26 mouse cellular contexts compared by ENCODE assay signal in genomic region chr9:47322293-47322692, GRCm38 (mm10).
DNase-seq lines count a peak whose midpoint lies in the region; ATAC-seq and TF ChIP-seq lines count a peak whose summit lies in the region.
"Had no signal": no experiment of that assay in that cellular context is flagged by ENCODE, and none has a peak within 500 bp of the region (broad histone marks: within the 10 kb centered on the region; RNA-seq: fewer than 3 reads in every experiment).

No protein-coding gene starts in this region.

- H3K27me3 ChIP-seq in lung, postnatal 0 days (replicated peaks; ENCODE audit: insufficient read depth, low read length), result no peaks in the 10 kb centered on the region
- H3K27me3 ChIP-seq: CH12.LX; embryonic facial prominence, embryonic 12.5 days; hindbrain, embryonic 15.5 days; kidney, embryonic 15.5 days; limb, embryonic 15.5 days; megakaryocyte, embryonic 14.5 days had no signal

- no peak overlapping the region for H3K27ac ChIP-seq in lung, postnatal 0 days (ENCODE audit: low read length)
- H3K27ac ChIP-seq: embryonic facial prominence, embryonic 12.5 days; gastrocnemius, adult 2 months; heart, adult 2 months; hindbrain, embryonic 15.5 days; kidney, embryonic 15.5 days; layer of hippocampus, adult 2 months; limb, embryonic 10.5 days; limb, embryonic 15.5 days; midbrain, embryonic 12.5 days had no signal

- peak; percentile 66 for ATAC-seq in lung, postnatal 0 days
- ATAC-seq: forebrain, embryonic 16.5 days had no signal

- H3K36me3 ChIP-seq in lung, postnatal 0 days (ENCODE audit: insufficient read depth, low read length), result no peaks in the 10 kb centered on the region
- H3K36me3 ChIP-seq: embryonic facial prominence, embryonic 12.5 days; heart, embryonic 12.5 days; hindbrain, embryonic 15.5 days; kidney, embryonic 15.5 days; limb, embryonic 10.5 days; limb, embryonic 15.5 days; midbrain, embryonic 12.5 days had no signal

- no peak overlapping the region for H3K9ac ChIP-seq in lung, postnatal 0 days (replicated peaks; ENCODE audit: low read depth)
- H3K9ac ChIP-seq: embryonic facial prominence, embryonic 12.5 days; heart, embryonic 12.5 days; hindbrain, embryonic 15.5 days; kidney, embryonic 15.5 days; limb, embryonic 15.5 days; midbrain, embryonic 12.5 days had no signal

- no peak for TF ChIP-seq EP300 in lung, postnatal 0 days (IDR thresholded peaks at IDR 0.05)

- 55% methylated on average over 5 of the region's 5 CpGs for WGBS in lung, postnatal 0 days

- H3K4me3 ChIP-seq in lung, postnatal 0 days (ENCODE audit: low read depth, low read length), result no peak overlapping the region
- H3K4me3 ChIP-seq: embryonic facial prominence, embryonic 12.5 days; erythroblast, embryonic 14.5 days; gastrocnemius, adult 2 months; heart, adult 2 months; heart, embryonic 12.5 days; hindbrain, embryonic 15.5 days; kidney, embryonic 15.5 days; layer of hippocampus, adult 2 months; limb, embryonic 10.5 days; limb, embryonic 15.5 days; megakaryocyte, embryonic 14.5 days; midbrain, embryonic 12.5 days had no signal

- H3K4me1 ChIP-seq in lung, postnatal 0 days (ENCODE audit: insufficient read depth, low read depth, low read length), result no peaks in the 10 kb centered on the region; the same call in 1 of the 2 replicates
- H3K4me1 ChIP-seq: heart, embryonic 12.5 days; hindbrain, embryonic 15.5 days; megakaryocyte, embryonic 14.5 days; midbrain, embryonic 12.5 days had no signal

- intact Hi-C loops in left cerebral cortex, postnatal 4 days (cut with DNase I), result no loop called here

- H3K9me3 ChIP-seq in lung, postnatal 0 days (ENCODE audit: low read length), result no peaks in the 10 kb centered on the region
- H3K9me3 ChIP-seq: embryonic facial prominence, embryonic 12.5 days; heart, embryonic 12.5 days; hindbrain, embryonic 15.5 days; kidney, embryonic 15.5 days; limb, embryonic 10.5 days; limb, embryonic 15.5 days; midbrain, embryonic 12.5 days had no signal

- DNase-seq in adrenal gland, postnatal 14 days, result peak; percentile 15
- DNase-seq in adrenal gland, postnatal 10 days, result no peak
- DNase-seq in left cerebral cortex, postnatal 4 days, result peak; percentile 18
- DNase-seq in left cerebral cortex, adult 11 months (ENCODE audit: low spot score), result no peak
- peak; percentile 34 for DNase-seq in lung, postnatal 0 days (ENCODE audit: low spot score)
- no peak for DNase-seq in lung, postnatal 36 days
- peak; percentile 6 for DNase-seq in lung, postnatal 14 days
- no peak for DNase-seq in embryo, embryonic 11 days
- DNase-seq: adrenal gland, postnatal 25 days; gastrocnemius, adult 2 months; gastrocnemius, postnatal 36 days; heart, adult 2 months; kidney, adult 18-20 months; kidney, postnatal 25 days had no signal

- no peak for TF ChIP-seq CTCF in lung, postnatal 0 days (IDR thresholded peaks at IDR 0.05)

- H3K4me2 ChIP-seq in lung, postnatal 0 days (replicated peaks; ENCODE audit: low read depth, low read length), result no peak overlapping the region
- H3K4me2 ChIP-seq: embryonic facial prominence, embryonic 12.5 days; heart, embryonic 12.5 days; hindbrain, embryonic 15.5 days; kidney, embryonic 15.5 days; limb, embryonic 15.5 days; midbrain, embryonic 12.5 days had no signal

Comparison
In these comparisons a context has a peak if more than half of its experiments do, and no peak if none do; other contexts are left out.
1. DNase-seq: peak in adrenal gland, postnatal 14 days (single experiment), left cerebral cortex, postnatal 4 days (single experiment), lung, postnatal 0 days (single experiment) and lung, postnatal 14 days (single experiment); none in adrenal gland, postnatal 10 days (single experiment), left cerebral cortex, adult 11 months (single experiment), lung, postnatal 36 days (single experiment) and embryo, embryonic 11 days (single experiment).